Mouse (Mus musculus): ENCODE data around the gene Nkx2-5.

Nkx2-5 gene

GRCm38 (mm10) chr17:26850358-26851135 lies 5.7 kb upstream of the Nkx2-5 start:
- no peak for DNase-seq (ENCODE audit: low read depth, low spot score)

GRCm38 (mm10) chr17:26849746-26850357 lies 5.0 kb upstream of the Nkx2-5 start:
- no peak for DNase-seq (ENCODE audit: low read depth, low spot score)

- no peak for DNase-seq (ENCODE audit: low read depth, low spot score)
Observed at GRCm38 (mm10) chr17:26849106-26849745, 4.4 kb upstream of the Nkx2-5 start.

- DNase-seq (ENCODE audit: low read depth, low spot score) = no peak
Observed at GRCm38 (mm10) chr17:26848236-26848635, 3.4 kb upstream of the Nkx2-5 start.

- DNase-seq (ENCODE audit: low read depth, low spot score) = no peak
Observed at GRCm38 (mm10) chr17:26847801-26848200, 3.0 kb upstream of the Nkx2-5 start.

- DNase-seq (ENCODE audit: low read depth, low spot score) = no peak
Observed at GRCm38 (mm10) chr17:26846411-26846810, 1.6 kb upstream of the Nkx2-5 start.

GRCm38 (mm10) chr17:26845149-26846050 lies 591 bp upstream of the Nkx2-5 start:
- no peak for DNase-seq (ENCODE audit: low read depth, low spot score)

- no peak for DNase-seq (ENCODE audit: low read depth, low spot score)
Observed at GRCm38 (mm10) chr17:26844371-26844851, 398 bp downstream of the Nkx2-5 start.

- DNase-seq (ENCODE audit: low read depth, low spot score) = no peak
Observed at GRCm38 (mm10) chr17:26843696-26844236, 1.0 kb downstream of the Nkx2-5 start.

- no peak for DNase-seq (ENCODE audit: low read depth, low spot score)
Observed at GRCm38 (mm10) chr17:26843229-26843567, 1.6 kb downstream of the Nkx2-5 start.

GRCm38 (mm10) chr17:26842431-26843228 lies 2.2 kb downstream of the Nkx2-5 start:
- no peak for DNase-seq (ENCODE audit: low read depth, low spot score)

GRCm38 (mm10) chr17:26841981-26842380 lies 2.8 kb downstream of the Nkx2-5 start:
- DNase-seq (ENCODE audit: low read depth, low spot score) = no peak

- no peak for DNase-seq (ENCODE audit: low read depth, low spot score)
Observed at GRCm38 (mm10) chr17:26840922-26841731, 3.7 kb downstream of the Nkx2-5 start.

- no peak for DNase-seq (ENCODE audit: low read depth, low spot score)
Observed at GRCm38 (mm10) chr17:26840439-26840780, 4.4 kb downstream of the Nkx2-5 start.

- DNase-seq (ENCODE audit: low read depth, low spot score) = no peak
Observed at GRCm38 (mm10) chr17:26839718-26840438, 4.9 kb downstream of the Nkx2-5 start.

- DNase-seq (ENCODE audit: low read depth, low spot score) = no peak
Observed at GRCm38 (mm10) chr17:26838911-26839717, 5.7 kb downstream of the Nkx2-5 start.

- DNase-seq (ENCODE audit: low read depth, low spot score) = no peak
Observed at GRCm38 (mm10) chr17:26838191-26838910, 6.5 kb downstream of the Nkx2-5 start.

GRCm38 (mm10) chr17:26837546-26837985 lies 7.2 kb downstream of the Nkx2-5 start:
- no peak for DNase-seq (ENCODE audit: low read depth, low spot score)
